Mouse (Mus musculus) midbrain, embryonic 12.5 days (tissue): ENCODE measurements around the gene Kcmf1. TPM values are rescaled to one million over a fixed set of nuclear protein-coding genes. Genes with fewer than 3 reads are reported as not detected.
A peak's percentile ranks its signal among the peaks of the same experiment; 100 is the strongest.

Source experiments
- ATAC-seq: fragments of 200-750 bp; cut with Nextera tagmentation; 2 replicates; pipeline ENCODE4 v1.8.0; 2017; ENCODE audit warnings: low read depth, moderate TSS enrichment, moderate library complexity; ENCODE audit not compliant: low FRiP score
- H3K27ac ChIP-seq: fragments of 300-500 bp; sonication (generic); replicated peaks from 2 replicates; pipeline ENCODE4 v1.5.1; 2016; ENCODE audit warnings: mild to moderate bottlenecking
- H3K27me3 ChIP-seq: fragments of 300-500 bp; sonication (generic); 2 replicates; pipeline ENCODE4 v1.6.1; 2016; ENCODE audit warnings: mild to moderate bottlenecking
- H3K36me3 ChIP-seq: fragments of 300-500 bp; sonication (generic); 2 replicates; pipeline ENCODE4 v1.6.1; 2016
- H3K4me1 ChIP-seq: fragments of 300-500 bp; sonication (generic); 2 replicates; pipeline ENCODE4 v1.6.1; 2016
- H3K4me2 ChIP-seq: fragments of 300-500 bp; sonication (generic); replicated peaks from 2 replicates; pipeline ENCODE4 v1.6.1; 2016; ENCODE audit warnings: mild to moderate bottlenecking, moderate library complexity
- H3K4me3 ChIP-seq: fragments of 300-500 bp; sonication (generic); 2 replicates; pipeline ENCODE4 v1.5.1; 2016; ENCODE audit warnings: mild to moderate bottlenecking
- H3K9ac ChIP-seq: fragments of 300-500 bp; sonication (generic); replicated peaks from 2 replicates; pipeline ENCODE4 v1.6.1; 2016; ENCODE audit warnings: mild to moderate bottlenecking, moderate library complexity
- H3K9me3 ChIP-seq: fragments of 300-500 bp; sonication (generic); 2 replicates; pipeline ENCODE4 v1.6.1; 2016; ENCODE audit warnings: mild to moderate bottlenecking
- WGBS: fragments of 180-500 bp; shearing (Covaris S2); methylation state at CpG from one replicate; pipeline ENCODE4 v1.1.7; 2016; 5-methylcytosine and 5-hydroxymethylcytosine counted together
- polyA plus RNA-seq: library from polyadenylated mRNA; unstranded; fragments of >200 nt; fragmentation: Nextera tagmentation; extraction: Ambion mirVana; gene quantifications from 2 replicates; pipeline ENCODE4 v1.2.1, GENCODE M21; 2016

The Kcmf1 gene
- polyA plus RNA-seq, 1 experiment from 2014 or later, result 33.9 TPM

DNA sequence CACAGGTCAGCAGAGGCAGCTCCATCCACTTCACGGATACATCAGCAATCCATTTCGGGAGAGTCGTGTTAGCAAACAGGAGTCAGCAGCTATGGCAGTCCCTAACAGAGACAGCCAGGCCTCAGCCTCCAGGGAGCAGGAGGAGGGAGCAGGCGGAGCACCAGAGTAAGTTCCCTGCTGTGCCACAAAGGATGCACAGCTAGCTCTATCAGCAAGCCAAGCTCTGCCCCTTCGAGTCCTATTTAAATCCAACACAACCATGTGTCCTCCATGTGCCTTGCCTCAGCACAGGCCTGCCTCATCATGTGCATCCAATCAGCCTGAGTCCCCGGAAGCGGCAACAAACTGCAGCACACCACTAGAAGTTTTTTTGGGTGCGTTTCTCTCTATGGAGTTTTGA is 23.6 kb upstream of the Kcmf1 start:
- no peaks in the 10 kb centered on the region for H3K36me3 ChIP-seq
- H3K4me3 ChIP-seq, result no peak overlapping the region
- 0 out of 2 replicates have a peak, but pooled peaks cover 2% of the 10 kb centered on the region for H3K4me1 ChIP-seq
- no peak for ATAC-seq
- H3K27ac ChIP-seq, result no peak overlapping the region
- 85% methylated on average over 8 of the region's 8 CpGs for WGBS
- no peaks in the 10 kb centered on the region for H3K9me3 ChIP-seq
- H3K9ac ChIP-seq, result no peak overlapping the region
- no peak overlapping the region for H3K4me2 ChIP-seq
- no peaks in the 10 kb centered on the region for H3K27me3 ChIP-seq

DNA sequence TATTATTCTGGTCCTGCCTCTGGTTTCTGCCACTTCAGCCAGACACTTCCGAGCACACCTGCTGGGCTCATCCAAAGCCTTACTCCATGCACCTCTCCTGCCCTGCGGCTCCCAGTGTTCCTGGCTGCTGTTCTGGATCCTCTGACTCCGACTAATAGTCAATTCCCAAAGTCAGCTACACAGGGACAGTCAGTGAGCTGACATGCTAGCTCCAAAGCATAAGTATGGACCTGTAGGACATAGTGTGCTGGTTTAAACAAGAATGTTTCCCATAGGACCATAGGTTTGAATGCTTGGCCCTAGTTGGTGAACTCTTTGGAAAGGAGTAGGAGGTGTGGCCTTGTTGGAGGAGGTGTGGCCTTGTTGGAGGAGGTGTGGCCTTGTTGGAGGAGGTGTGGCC is 21.3 kb upstream of the Kcmf1 start:
- no peak for ATAC-seq
- 89% methylated on average over 3 of the region's 3 CpGs for WGBS
- Histone ChIP-seq H3K4me3 (no peak overlapping the region), H3K9ac (no peak overlapping the region), H3K9me3 (no peaks in the 10 kb centered on the region), H3K27me3 (no peaks in the 10 kb centered on the region), H3K4me2 (no peak overlapping the region), H3K36me3 (no peaks in the 10 kb centered on the region), H3K4me1 (0 out of 2 replicates have a peak, but pooled peaks cover 2% of the 10 kb centered on the region), H3K27ac (no peak overlapping the region)

- Histone ChIP-seq H3K9me3 (no peaks in the 10 kb centered on the region), H3K4me2 (no peak overlapping the region), H3K9ac (no peak overlapping the region), H3K27me3 (no peaks in the 10 kb centered on the region), H3K36me3 (no peaks in the 10 kb centered on the region), H3K4me3 (no peak overlapping the region), H3K4me1 (0 out of 2 replicates have a peak, but pooled peaks cover 2% of the 10 kb centered on the region), H3K27ac (no peak overlapping the region)
- WGBS, result 60% methylated on average over 9 of the region's 9 CpGs
- ATAC-seq, result no peak
Observed at GRCm38 (mm10) chr6:72918510-72919033, 18.8 kb upstream of the Kcmf1 start.

DNA sequence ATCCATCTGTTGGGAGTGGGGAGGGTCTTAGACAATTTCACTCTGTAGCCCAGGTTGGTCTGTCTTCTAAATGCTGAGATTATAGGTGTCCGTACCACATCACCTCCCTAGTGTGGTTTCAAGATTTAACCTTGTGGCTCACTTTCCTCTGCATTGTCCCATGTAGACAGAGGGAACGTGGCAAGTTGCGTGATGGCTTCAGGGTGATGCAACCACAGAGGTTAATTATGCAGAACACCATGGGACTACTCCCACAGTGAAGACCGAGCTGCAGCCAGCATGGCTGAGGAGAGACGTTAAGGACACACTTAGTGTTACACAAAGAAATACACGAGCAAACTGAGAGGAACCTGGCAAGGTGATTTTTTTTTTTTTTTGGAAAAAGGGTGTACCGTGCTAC is 16.6 kb upstream of the Kcmf1 start:
- WGBS, result 92% methylated on average over 7 of the region's 7 CpGs
- H3K9me3 ChIP-seq, result no peaks in the 10 kb centered on the region
- no peak for ATAC-seq
- 0 out of 2 replicates have a peak, but pooled peaks cover 2% of the 10 kb centered on the region for H3K4me1 ChIP-seq
- H3K27ac ChIP-seq, result no peak overlapping the region
- no peak overlapping the region for H3K4me3 ChIP-seq
- H3K27me3 ChIP-seq, result no peaks in the 10 kb centered on the region
- no peak overlapping the region for H3K9ac ChIP-seq
- H3K4me2 ChIP-seq, result no peak overlapping the region
- no peaks in the 10 kb centered on the region for H3K36me3 ChIP-seq

- Histone ChIP-seq H3K9me3 (no peaks in the 10 kb centered on the region), H3K9ac (no peak overlapping the region), H3K27me3 (no peaks in the 10 kb centered on the region), H3K4me1 (no peaks in the 10 kb centered on the region), H3K27ac (no peak overlapping the region), H3K4me2 (no peak overlapping the region), H3K4me3 (no peak overlapping the region), H3K36me3 (no peaks in the 10 kb centered on the region)
- ATAC-seq, result no peak
- 89% methylated on average over 6 of the region's 6 CpGs for WGBS
Observed at GRCm38 (mm10) chr6:72914087-72914749, 14.4 kb upstream of the Kcmf1 start.

- Histone ChIP-seq H3K4me3 (no peak overlapping the region), H3K36me3 (no peaks in the 10 kb centered on the region), H3K9ac (no peak overlapping the region), H3K4me1 (no peaks in the 10 kb centered on the region), H3K4me2 (no peak overlapping the region), H3K27ac (no peak overlapping the region), H3K27me3 (no peaks in the 10 kb centered on the region), H3K9me3 (no peaks in the 10 kb centered on the region)
- WGBS, result 72% methylated on average over 4 of the region's 4 CpGs
- ATAC-seq, result no peak
Observed at GRCm38 (mm10) chr6:72911261-72911660, 11.5 kb upstream of the Kcmf1 start.

DNA sequence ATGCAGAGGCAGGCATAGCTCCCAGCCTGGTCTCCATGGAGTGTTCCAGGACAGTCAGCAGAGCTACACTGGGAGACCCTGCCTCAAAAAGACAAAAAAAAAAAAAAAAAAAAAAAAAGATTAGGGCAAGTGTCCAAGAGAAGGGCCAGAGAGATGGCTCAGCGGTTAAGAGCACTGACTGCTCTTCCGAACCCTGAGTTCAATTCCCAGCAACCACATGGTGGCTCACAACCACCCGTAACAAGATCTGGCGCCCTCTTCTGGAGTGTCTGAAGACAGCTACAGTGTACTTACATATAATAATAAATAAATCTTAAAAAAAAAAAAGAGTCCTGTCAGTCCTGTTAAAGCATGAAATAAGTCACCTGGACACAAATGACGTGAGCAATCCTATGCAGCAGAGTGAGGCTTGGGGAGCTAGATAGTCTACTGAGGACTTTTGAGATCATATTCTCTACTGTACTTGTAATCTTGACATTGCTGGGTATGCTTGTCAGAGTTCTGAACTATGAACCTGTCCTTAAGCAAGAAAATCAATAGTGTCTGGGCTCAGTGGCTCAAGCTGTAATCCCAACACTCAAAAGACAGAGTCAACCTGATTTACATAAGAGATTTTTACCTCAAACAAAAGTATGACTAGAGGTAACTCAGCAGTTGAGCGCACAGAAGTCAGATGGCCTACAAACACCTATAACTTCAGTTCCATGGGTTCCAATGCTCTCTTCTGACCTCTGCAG is 2.6 kb upstream of the Kcmf1 start:
- Histone ChIP-seq H3K4me2 (no peak overlapping the region), H3K4me1 (peaks cover 16% of the 10 kb centered on the region), H3K9ac (no peak overlapping the region), H3K4me3 (no peak overlapping the region), H3K27ac (no peak overlapping the region), H3K36me3 (no peaks in the 10 kb centered on the region), H3K9me3 (no peaks in the 10 kb centered on the region), H3K27me3 (no peaks in the 10 kb centered on the region)
- 78% methylated on average over 6 of the region's 6 CpGs for WGBS
- no peak for ATAC-seq

GRCm38 (mm10) chr6:72900952-72901351 is 1.2 kb upstream of the Kcmf1 start:
- 70% methylated on average over 7 of the region's 7 CpGs for WGBS
- Histone ChIP-seq H3K4me2 (peak overlapping the region; percentile 68), H3K27ac (no peak overlapping the region), H3K36me3 (no peaks in the 10 kb centered on the region), H3K9me3 (no peaks in the 10 kb centered on the region), H3K9ac (no peak overlapping the region), H3K27me3 (no peaks in the 10 kb centered on the region), H3K4me3 (peak overlapping the region; percentile 98; the same call in 1 of the 2 replicates), H3K4me1 (peaks cover 21% of the 10 kb centered on the region)
- ATAC-seq, result no peak

- peak overlapping the region; percentile 99 for H3K9ac ChIP-seq
- WGBS, result 1% methylated on average over 57 of the region's 85 CpGs
- H3K36me3 ChIP-seq, result no peaks in the 10 kb centered on the region
- no peaks in the 10 kb centered on the region for H3K9me3 ChIP-seq
- peak overlapping the region; percentile 99 for H3K27ac ChIP-seq
- peak; percentile 75 for ATAC-seq
- H3K27me3 ChIP-seq, result no peaks in the 10 kb centered on the region
- H3K4me2 ChIP-seq, result peak overlapping the region; percentile 68
- H3K4me1 ChIP-seq, result peaks cover 25% of the 10 kb centered on the region
- H3K4me3 ChIP-seq, result peak overlapping the region; percentile 98
Observed at GRCm38 (mm10) chr6:72899201-72899780, 488 bp downstream of the Kcmf1 start.

- no peaks in the 10 kb centered on the region for H3K27me3 ChIP-seq
- peak; percentile 59 for ATAC-seq
- peak overlapping the region; percentile 99 for H3K27ac ChIP-seq
- peak overlapping the region; percentile 98 for H3K4me3 ChIP-seq
- H3K9ac ChIP-seq, result peak overlapping the region; percentile 99
- H3K9me3 ChIP-seq, result no peaks in the 10 kb centered on the region
- H3K4me1 ChIP-seq, result peaks cover 25% of the 10 kb centered on the region
- H3K4me2 ChIP-seq, result peak overlapping the region; percentile 68
- H3K36me3 ChIP-seq, result no peaks in the 10 kb centered on the region
- under 1% methylated on average over 53 of the region's 71 CpGs for WGBS
Observed at GRCm38 (mm10) chr6:72898244-72899200, 1.3 kb downstream of the Kcmf1 start.

GRCm38 (mm10) chr6:72895000-72895399 is 4.8 kb downstream of the Kcmf1 start:
- H3K4me1 ChIP-seq, result peaks cover 17% of the 10 kb centered on the region
- no peak overlapping the region for H3K9ac ChIP-seq
- H3K9me3 ChIP-seq, result no peaks in the 10 kb centered on the region
- H3K36me3 ChIP-seq, result no peaks in the 10 kb centered on the region
- ATAC-seq, result no peak
- WGBS, result 88% methylated on average over 3 of the region's 3 CpGs
- H3K4me3 ChIP-seq, result no peak overlapping the region
- H3K27ac ChIP-seq, result no peak overlapping the region
- H3K27me3 ChIP-seq, result no peaks in the 10 kb centered on the region
- H3K4me2 ChIP-seq, result no peak overlapping the region
